Mouse (Mus musculus) limb, embryonic 14.5 days (tissue): Measurements from ENCODE around the gene Samd7. TPM values are rescaled to one million over a fixed set of nuclear protein-coding genes. Genes with fewer than 3 reads are reported as not detected.

ENCODE experiments used
- ATAC-seq: fragments of 200-750 bp; cut with Nextera tagmentation; 2 replicates; pipeline ENCODE4 v1.8.0; 2017; ENCODE audit warnings: low read depth, moderate number of reproducible peaks, moderate TSS enrichment; ENCODE audit not compliant: low FRiP score
- DNase-seq: peaks from one replicate; pipeline ENCODE4 v3.0.0-alpha.2; 2015; ENCODE audit warnings: low spot score
- H3K27ac ChIP-seq: fragments of 300-500 bp; sonication (generic); replicated peaks from 2 replicates; pipeline ENCODE4 v1.5.1; 2014; ENCODE audit warnings: low read depth, mild to moderate bottlenecking, low read length, moderate library complexity, mixed read lengths
- H3K27me3 ChIP-seq: fragments of 300-500 bp; sonication (generic); 2 replicates; pipeline ENCODE4 v1.6.1; 2014; ENCODE audit warnings: low read length, mixed read lengths; ENCODE audit not compliant: control insufficient read depth, insufficient read depth
- H3K36me3 ChIP-seq: fragments of 300-500 bp; sonication (generic); 2 replicates; pipeline ENCODE4 v1.6.1; 2014; ENCODE audit warnings: mild to moderate bottlenecking, low read length, moderate library complexity, mixed read lengths; ENCODE audit not compliant: control insufficient read depth, insufficient read depth
- H3K4me1 ChIP-seq: fragments of 300-500 bp; sonication (generic); 2 replicates; pipeline ENCODE4 v1.6.1; 2014; ENCODE audit warnings: antibody characterized with exemption, low read length, mixed read lengths; ENCODE audit not compliant: control insufficient read depth, insufficient read depth
- H3K4me2 ChIP-seq: fragments of 300-500 bp; sonication (generic); replicated peaks from 2 replicates; pipeline ENCODE4 v1.6.1; 2014; ENCODE audit warnings: low read depth, mild to moderate bottlenecking, low read length, moderate library complexity; ENCODE audit not compliant: severe bottlenecking
- H3K4me3 ChIP-seq: fragments of 300-500 bp; sonication (generic); replicated peaks from 2 replicates; pipeline ENCODE4 v1.5.1; 2014; ENCODE audit warnings: low read length
- H3K9ac ChIP-seq: fragments of 300-500 bp; sonication (generic); 2 replicates; pipeline ENCODE4 v1.6.1; 2014; ENCODE audit warnings: mild to moderate bottlenecking, low read depth, low read length, moderate library complexity; ENCODE audit not compliant: severe bottlenecking
- H3K9me3 ChIP-seq: fragments of 300-500 bp; sonication (generic); 2 replicates; pipeline ENCODE4 v1.6.1; 2016; ENCODE audit warnings: low read length; ENCODE audit not compliant: control insufficient read depth
- POLR2A ChIP-seq: fragments of 200-500 bp; IDR thresholded peaks from 2 replicates; pipeline ENCODE4 v1.8.0; 2012; ENCODE audit warnings: inconsistent platforms, mild to moderate bottlenecking, moderate library complexity, borderline replicate concordance; ENCODE audit not compliant: insufficient read depth, insufficient read length; ENCODE audit errors: extremely low read depth
- WGBS: fragments of 180-500 bp; shearing (Covaris S2); extraction: QIAGEN DNeasy Blood & Tissue Kit; methylation state at CpG from one replicate; pipeline ENCODE4 v1.1.7; 2014; 5-methylcytosine and 5-hydroxymethylcytosine counted together
- polyA plus RNA-seq, 2 experiments: library from polyadenylated mRNA; depleted of rRNA in 1 of 2; stranded (reverse) in 1 of 2; unstranded in 1 of 2; fragments of >200 nt; fragmentation: Nextera tagmentation in 1 of 2; extraction: Ambion mirVana in 1 of 2; gene quantifications; 2 replicates each; pipeline versions ENCODE4 v1.2.1 to v1.2.3; 2012 to 2014

The Samd7 gene
- polyA plus RNA-seq, 2 experiments, result not detected

GRCm38 (mm10) chr3:30706614-30707276 lies 39.3 kb upstream of the Samd7 start:
- Histone ChIP-seq H3K4me1 (no peaks in the 10 kb centered on the region), H3K4me3 (no peak overlapping the region), H3K27me3 (no peaks in the 10 kb centered on the region), H3K27ac (no peak overlapping the region), H3K9me3 (no peaks in the 10 kb centered on the region), H3K4me2 (no peak overlapping the region), H3K9ac (no peak overlapping the region), H3K36me3 (no peaks in the 10 kb centered on the region)
- whole genome bisulfite sequencing, result 78% methylated on average over 4 of the region's 4 CpGs
- ATAC-seq, result no peak
- TF ChIP-seq POLR2A, result no peak
- DNase-seq, result no peak

DNA sequence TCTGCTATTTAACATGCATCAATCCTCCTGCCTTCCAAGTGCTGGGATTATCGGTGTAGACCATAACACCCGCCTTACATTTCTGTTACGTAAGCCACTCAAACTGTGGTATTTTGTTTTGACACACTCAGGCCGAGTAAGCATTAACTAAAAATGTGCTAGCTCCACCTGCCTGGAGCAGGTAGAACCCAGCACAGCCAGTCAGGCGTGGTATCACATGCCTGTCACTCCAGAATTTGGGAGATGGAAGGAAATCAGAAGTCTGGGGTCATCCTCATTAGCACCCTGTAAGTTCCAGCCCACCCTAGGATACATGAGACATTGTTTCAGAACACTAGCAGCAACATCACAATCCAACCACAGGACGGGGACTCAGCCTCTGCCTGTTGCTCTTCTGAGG lies 35.9 kb upstream of the Samd7 start:
- DNase-seq (no peak), ATAC-seq (no peak)
- Histone ChIP-seq H3K9me3 (no peaks in the 10 kb centered on the region), H3K4me2 (no peak overlapping the region), H3K27me3 (no peaks in the 10 kb centered on the region), H3K4me3 (no peak overlapping the region), H3K4me1 (no peaks in the 10 kb centered on the region), H3K36me3 (no peaks in the 10 kb centered on the region), H3K27ac (no peak overlapping the region), H3K9ac (no peak overlapping the region)
- 85% methylated on average over 6 of the region's 6 CpGs for WGBS
- TF ChIP-seq POLR2A, result no peak

- Histone ChIP-seq H3K4me3 (no peak overlapping the region), H3K27me3 (no peaks in the 10 kb centered on the region), H3K4me2 (no peak overlapping the region), H3K36me3 (no peaks in the 10 kb centered on the region), H3K9ac (no peak overlapping the region), H3K4me1 (no peaks in the 10 kb centered on the region), H3K9me3 (no peaks in the 10 kb centered on the region), H3K27ac (no peak overlapping the region)
- TF ChIP-seq POLR2A, result no peak
- ATAC-seq (no peak), DNase-seq (no peak)
- 88% methylated on average over 1 of the region's 1 CpGs for WGBS
These were observed 32.8 kb upstream of the Samd7 start for GRCm38 (mm10) chr3:30713334-30713733.

- TF ChIP-seq POLR2A, result no peak
- H3K4me1 ChIP-seq, result no peaks in the 10 kb centered on the region
- no peak overlapping the region for H3K27ac ChIP-seq
- no peak overlapping the region for H3K4me3 ChIP-seq
- no peaks in the 10 kb centered on the region for H3K36me3 ChIP-seq
- 83% methylated on average over 3 of the region's 3 CpGs for WGBS
- no peak for ATAC-seq
- no peaks in the 10 kb centered on the region for H3K9me3 ChIP-seq
- no peak overlapping the region for H3K9ac ChIP-seq
- H3K27me3 ChIP-seq, result no peaks in the 10 kb centered on the region
- DNase-seq, result no peak
- H3K4me2 ChIP-seq, result no peak overlapping the region
These were observed 27.4 kb upstream of the Samd7 start for GRCm38 (mm10) chr3:30718649-30719048.

- no peak for TF ChIP-seq POLR2A
- H3K27me3 ChIP-seq, result no peaks in the 10 kb centered on the region
- H3K4me2 ChIP-seq, result no peak overlapping the region
- ATAC-seq, result no peak
- H3K9ac ChIP-seq, result no peak overlapping the region
- no peaks in the 10 kb centered on the region for H3K4me1 ChIP-seq
- DNase-seq, result no peak
- 83% methylated on average over 4 of the region's 4 CpGs for WGBS
- no peaks in the 10 kb centered on the region for H3K36me3 ChIP-seq
- no peak overlapping the region for H3K4me3 ChIP-seq
- H3K9me3 ChIP-seq, result no peaks in the 10 kb centered on the region
- H3K27ac ChIP-seq, result no peak overlapping the region
These were observed 24.1 kb upstream of the Samd7 start for GRCm38 (mm10) chr3:30722036-30722435.
